Mouse (Mus musculus) testis, adult 10 weeks (tissue): ENCODE data around the gene F2rl1. TPM values are rescaled to one million over a fixed set of nuclear protein-coding genes. Genes with fewer than 3 reads are reported as not detected.

Source experiments
- polyA plus RNA-seq: library from polyadenylated mRNA; stranded (reverse); fragments of 350-450 nt; fragmentation: Illumina TruSeq; extraction: RNeasy Lipid Tissue Mini Kit (QIAGEN cat#74804); gene quantifications from one replicate; pipeline ENCODE4 v1.2.3, GENCODE M21; 2014; ENCODE audit warnings: low read depth, low replicate concordance

Gene F2rl1
- not detected for polyA plus RNA-seq

DNA sequence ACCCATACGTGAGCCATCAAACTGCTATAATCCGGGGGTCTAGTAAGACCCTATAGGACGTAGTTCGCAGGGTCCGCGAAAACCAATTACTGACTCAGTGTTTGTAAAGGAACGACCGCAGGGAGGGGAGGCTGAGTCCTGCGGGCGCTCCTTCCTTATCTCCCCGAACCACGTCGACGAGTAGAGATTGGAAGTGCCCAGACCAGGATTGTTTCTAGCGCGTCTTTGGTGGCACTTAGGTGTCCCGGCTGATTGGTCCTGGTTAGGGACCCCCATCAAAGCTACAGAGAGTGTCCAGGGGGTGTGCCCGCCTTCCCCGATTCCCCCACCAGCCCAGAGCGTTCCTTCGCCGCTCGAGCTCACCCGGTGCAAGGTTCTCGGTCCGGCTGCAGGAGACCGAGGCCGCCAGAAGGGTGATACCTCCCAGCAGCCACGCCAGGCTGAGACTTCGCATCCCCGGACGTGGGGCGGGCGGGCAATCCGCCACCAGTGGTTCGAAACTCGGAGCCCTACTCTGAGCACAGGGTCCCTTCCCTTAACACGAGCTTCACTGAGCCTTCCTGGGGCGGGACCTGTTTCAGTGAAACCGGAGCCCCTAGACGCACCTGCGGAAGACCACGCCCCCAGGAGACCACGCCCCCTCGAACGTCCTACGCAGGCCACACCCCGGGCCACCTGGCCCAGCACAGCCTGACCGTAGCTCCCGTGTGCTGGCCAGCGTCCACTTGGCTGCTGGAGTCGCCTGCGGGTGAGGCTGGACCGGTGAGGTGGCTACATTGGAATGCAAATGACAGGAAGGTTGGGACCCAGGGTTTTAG is at the start of gene F2rl1:
TSS of gene F2rl1 (minus strand) at position 554 of the 818 bp plus-strand sequence.

DNA sequence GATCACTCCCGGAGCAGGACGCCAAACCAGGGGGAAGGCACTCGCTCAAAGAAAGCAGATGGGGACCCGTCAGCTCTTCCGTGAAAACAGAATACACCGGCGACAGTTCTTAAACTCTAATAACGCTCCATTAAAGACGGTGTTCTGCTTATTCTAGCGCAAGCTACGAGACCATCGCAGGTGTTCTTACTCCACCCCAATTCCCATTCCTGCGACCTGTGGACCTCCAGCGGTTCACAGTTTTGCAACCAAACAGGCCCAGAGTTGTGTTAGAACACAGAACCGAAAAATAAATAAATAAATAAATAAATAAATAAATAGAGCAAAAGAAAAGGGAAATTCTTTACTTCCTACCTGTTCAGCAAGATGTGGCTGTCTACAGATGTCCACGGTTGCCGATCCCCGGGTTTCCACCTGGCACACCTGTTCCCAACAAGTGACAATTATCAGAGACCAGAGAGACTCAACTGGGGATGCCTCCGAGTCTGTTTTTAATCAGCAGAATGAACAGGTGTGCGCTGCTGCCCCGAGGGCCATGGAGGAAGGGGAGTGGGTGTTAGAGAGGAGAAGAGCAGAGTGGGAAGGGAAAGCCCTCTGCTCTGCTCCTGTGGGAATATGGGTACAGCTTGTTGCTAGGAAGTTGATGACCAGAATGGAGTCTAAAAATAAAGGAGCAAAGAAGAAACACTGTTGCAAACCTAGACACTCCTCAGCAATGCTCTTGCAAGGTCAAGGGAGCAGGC is 46.2 kb downstream of the F2rl1 start, which contains the start of gene S100z:
TSS of gene S100z (minus strand) at position 51 of the 743 bp plus-strand sequence.

Other genes starting within 250 kb of the F2rl1 start
- gene Zbed3, start 201.6 kb downstream of the F2rl1 start, polyA plus RNA-seq, result 14.8 TPM
- 15.9 TPM for gene Aggf1, start 149.9 kb downstream of the F2rl1 start, polyA plus RNA-seq
- gene Crhbp, start 80.3 kb downstream of the F2rl1 start, polyA plus RNA-seq, result 0.20 TPM
- gene S100z, start 46.5 kb downstream of the F2rl1 start, polyA plus RNA-seq, result 2.0 TPM
- gene F2r, start 93.3 kb upstream of the F2rl1 start, polyA plus RNA-seq, result 3.4 TPM
- not detected for gene F2rl2, start 171.6 kb upstream of the F2rl1 start, polyA plus RNA-seq